Mouse (Mus musculus) hindbrain, embryonic 13.5 days (tissue): ENCODE measurements around the gene Shisa6. TPM values are rescaled to one million over a fixed set of nuclear protein-coding genes. Genes with fewer than 3 reads are reported as not detected.

Experiments
- ATAC-seq: fragments of 200-750 bp; cut with Nextera tagmentation; 2 replicates; pipeline ENCODE4 v1.8.0; 2017; ENCODE audit warnings: moderate TSS enrichment; ENCODE audit not compliant: low FRiP score
- H3K27ac ChIP-seq: fragments of 300-500 bp; sonication (generic); 2 replicates; pipeline ENCODE4 v1.5.1; 2015; ENCODE audit warnings: inconsistent platforms, mild to moderate bottlenecking, moderate library complexity
- H3K27me3 ChIP-seq: fragments of 300-500 bp; sonication (generic); 2 replicates; pipeline ENCODE4 v1.6.1; 2015; ENCODE audit warnings: mild to moderate bottlenecking, inconsistent platforms
- H3K36me3 ChIP-seq: fragments of 300-500 bp; sonication (generic); 2 replicates; pipeline ENCODE4 v1.6.1; 2015; ENCODE audit warnings: mild to moderate bottlenecking, inconsistent platforms
- H3K4me1 ChIP-seq: fragments of 300-500 bp; sonication (generic); replicated peaks from 2 replicates; pipeline ENCODE4 v1.6.1; 2015; ENCODE audit warnings: inconsistent platforms
- H3K4me2 ChIP-seq: fragments of 300-500 bp; sonication (generic); 2 replicates; pipeline ENCODE4 v1.6.1; 2015; ENCODE audit warnings: inconsistent platforms, mild to moderate bottlenecking, moderate library complexity
- H3K4me3 ChIP-seq: fragments of 300-500 bp; sonication (generic); 2 replicates; pipeline ENCODE4 v1.5.1; 2015; ENCODE audit warnings: mild to moderate bottlenecking, inconsistent platforms
- H3K9ac ChIP-seq: fragments of 300-500 bp; sonication (generic); 2 replicates; pipeline ENCODE4 v1.6.1; 2015; ENCODE audit warnings: mild to moderate bottlenecking, inconsistent platforms
- H3K9me3 ChIP-seq: fragments of 300-500 bp; sonication (generic); 2 replicates; pipeline ENCODE4 v1.6.1; 2016; ENCODE audit warnings: inconsistent platforms
- WGBS: fragments of 180-500 bp; shearing (Covaris S2); methylation state at CpG from one replicate; pipeline ENCODE4 v1.1.7; 2015; 5-methylcytosine and 5-hydroxymethylcytosine counted together
- polyA plus RNA-seq: library from polyadenylated mRNA; unstranded; fragments of >200 nt; fragmentation: Nextera tagmentation; extraction: Ambion mirVana; gene quantifications from 2 replicates; pipeline ENCODE4 v1.2.1, GENCODE M21; 2015

Gene Shisa6
- polyA plus RNA-seq, 1 experiment from 2014 or later, result 3.1 TPM

DNA sequence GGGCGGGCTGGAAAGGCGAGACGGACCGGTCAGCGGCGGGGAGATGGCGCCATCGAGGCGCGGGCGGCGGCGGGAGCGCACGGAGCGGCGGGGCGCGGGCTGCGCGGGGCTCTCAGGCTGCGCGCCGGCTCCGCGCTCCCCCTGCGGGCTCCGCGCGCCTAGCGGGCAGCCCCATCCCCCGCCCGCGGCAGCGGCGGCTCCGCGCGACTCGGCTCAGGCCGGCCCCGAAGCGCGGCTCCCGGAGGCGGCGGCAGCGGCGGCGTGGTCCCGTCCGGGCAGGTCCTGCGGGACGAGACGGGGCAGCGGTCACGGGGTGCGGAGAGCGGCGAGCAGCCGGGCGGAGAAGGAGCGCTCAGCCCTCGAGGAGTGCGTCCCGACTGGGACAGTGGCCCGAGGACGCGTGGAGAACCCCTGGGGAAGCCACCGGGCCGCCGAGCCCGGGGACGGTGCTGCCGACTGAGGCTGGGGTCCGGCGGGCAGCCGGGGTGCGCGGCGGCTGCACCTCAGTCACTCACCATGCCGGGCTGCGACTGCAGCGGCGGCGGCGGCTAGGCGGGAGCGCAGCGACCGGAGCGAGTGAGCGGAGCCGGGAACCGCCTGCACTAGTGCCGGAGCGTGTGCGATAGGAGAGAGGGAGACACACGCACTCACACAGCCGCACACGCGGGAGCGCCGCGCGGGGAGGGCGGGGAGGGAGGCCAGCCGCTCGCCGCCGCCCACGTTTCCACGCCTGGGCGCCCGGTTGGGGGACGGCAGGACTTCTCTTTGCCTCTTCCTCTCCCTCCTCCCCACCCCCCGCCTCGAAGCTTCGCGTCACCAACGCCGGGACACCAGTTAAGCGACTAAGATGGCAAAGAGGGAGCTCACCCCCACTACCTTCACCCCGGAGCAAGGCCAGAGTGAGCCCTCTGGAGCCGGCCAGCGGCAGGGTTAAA, 549 bp upstream of the Shisa6 start:
- ATAC-seq, result peak; percentile 87
- Histone ChIP-seq H3K9ac (peak overlapping the region; percentile 80), H3K27ac (peak overlapping the region; percentile 76), H3K9me3 (no peaks in the 10 kb centered on the region), H3K36me3 (no peaks in the 10 kb centered on the region), H3K4me3 (peak overlapping the region; percentile 77), H3K4me2 (peak overlapping the region; percentile 90), H3K27me3 (peaks cover 71% of the 10 kb centered on the region), H3K4me1 (peaks cover 44% of the 10 kb centered on the region)
- WGBS, result 1% methylated on average over 57 of the region's 126 CpGs

DNA sequence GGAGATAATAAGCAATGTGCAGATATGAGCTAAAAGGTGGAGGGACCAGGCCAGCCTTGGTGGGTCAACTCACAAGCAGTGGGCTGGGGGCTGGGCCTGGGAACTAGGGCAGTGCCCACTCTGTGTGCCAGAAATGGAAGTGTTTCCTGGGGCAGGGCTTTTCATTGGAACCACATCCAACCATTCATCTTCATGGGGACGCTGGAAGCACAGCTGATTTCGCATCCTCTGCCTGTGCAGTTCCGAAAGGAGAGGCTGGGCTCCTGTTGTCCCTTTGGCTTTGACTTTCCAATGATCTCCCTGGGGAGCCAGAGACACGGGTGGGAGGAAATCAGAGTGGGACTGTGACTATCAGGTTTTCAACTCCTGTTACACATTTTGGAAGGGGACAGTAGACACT, 1.5 kb downstream of the Shisa6 start:
- Histone ChIP-seq H3K36me3 (no peaks in the 10 kb centered on the region), H3K4me1 (peaks cover 44% of the 10 kb centered on the region), H3K27ac (no peak overlapping the region), H3K4me2 (peak overlapping the region; percentile 90), H3K9me3 (no peaks in the 10 kb centered on the region), H3K4me3 (peak overlapping the region; percentile 77), H3K27me3 (peaks cover 65% of the 10 kb centered on the region), H3K9ac (0 out of 2 replicates have a peak overlapping the region, but pooled peaks have one; percentile 35)
- WGBS, result 39% methylated on average over 4 of the region's 4 CpGs
- ATAC-seq, result no peak

DNA sequence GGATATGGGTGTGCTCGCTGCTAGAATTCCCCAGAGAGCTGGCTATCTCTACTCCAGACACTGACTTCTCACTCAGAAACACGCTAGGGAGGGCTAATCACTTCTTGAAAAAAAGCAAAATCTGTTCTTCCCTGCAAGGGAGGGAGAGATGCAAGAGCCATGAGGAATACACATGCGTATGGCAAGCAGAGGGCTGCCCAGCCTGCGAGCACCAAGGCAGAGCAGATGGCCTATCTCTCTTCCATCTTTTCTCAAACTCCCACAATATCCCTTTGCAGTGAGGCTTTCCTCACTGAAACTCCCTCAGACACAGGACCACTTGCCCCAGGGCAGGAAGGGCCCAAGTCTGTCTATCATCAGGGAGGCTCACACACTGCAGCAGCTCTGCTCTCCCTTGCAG, 3.4 kb downstream of the Shisa6 start:
- no peaks in the 10 kb centered on the region for H3K9me3 ChIP-seq
- WGBS, result 73% methylated on average over 4 of the region's 4 CpGs
- H3K4me2 ChIP-seq, result peak overlapping the region; percentile 90; the same call in 1 of the 2 replicates
- no peak for ATAC-seq
- H3K9ac ChIP-seq, result no peak overlapping the region
- peaks cover 33% of the 10 kb centered on the region for H3K4me1 ChIP-seq
- H3K27me3 ChIP-seq, result peaks cover 51% of the 10 kb centered on the region
- no peak overlapping the region for H3K4me3 ChIP-seq
- H3K36me3 ChIP-seq, result no peaks in the 10 kb centered on the region
- no peak overlapping the region for H3K27ac ChIP-seq

DNA sequence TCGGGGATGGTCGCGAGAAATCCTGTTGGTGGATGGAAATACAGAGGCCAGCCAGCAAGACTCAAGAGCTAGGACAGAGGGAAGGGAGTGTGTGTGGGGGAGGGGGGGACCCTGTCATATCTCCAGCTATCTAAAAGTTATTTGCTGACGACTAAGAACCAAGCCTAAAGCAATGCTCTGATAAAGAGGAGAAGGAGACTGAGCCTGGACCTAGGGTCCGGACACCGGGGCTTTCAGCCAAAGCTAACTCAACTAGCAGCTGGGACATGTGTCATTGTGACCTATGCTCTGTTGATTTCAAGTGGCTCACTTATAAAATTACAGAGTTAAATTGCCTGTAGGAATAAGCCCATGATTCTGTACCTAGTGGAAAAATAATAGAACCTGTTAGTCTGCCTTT, 6.4 kb downstream of the Shisa6 start:
- H3K9me3 ChIP-seq, result no peaks in the 10 kb centered on the region
- H3K9ac ChIP-seq, result no peak overlapping the region
- H3K4me3 ChIP-seq, result no peak overlapping the region
- no peak for ATAC-seq
- no peak overlapping the region for H3K27ac ChIP-seq
- H3K4me2 ChIP-seq, result no peak overlapping the region
- H3K4me1 ChIP-seq, result peaks cover 12% of the 10 kb centered on the region
- 91% methylated on average over 6 of the region's 6 CpGs for WGBS
- H3K27me3 ChIP-seq, result peaks cover 26% of the 10 kb centered on the region
- no peaks in the 10 kb centered on the region for H3K36me3 ChIP-seq

DNA sequence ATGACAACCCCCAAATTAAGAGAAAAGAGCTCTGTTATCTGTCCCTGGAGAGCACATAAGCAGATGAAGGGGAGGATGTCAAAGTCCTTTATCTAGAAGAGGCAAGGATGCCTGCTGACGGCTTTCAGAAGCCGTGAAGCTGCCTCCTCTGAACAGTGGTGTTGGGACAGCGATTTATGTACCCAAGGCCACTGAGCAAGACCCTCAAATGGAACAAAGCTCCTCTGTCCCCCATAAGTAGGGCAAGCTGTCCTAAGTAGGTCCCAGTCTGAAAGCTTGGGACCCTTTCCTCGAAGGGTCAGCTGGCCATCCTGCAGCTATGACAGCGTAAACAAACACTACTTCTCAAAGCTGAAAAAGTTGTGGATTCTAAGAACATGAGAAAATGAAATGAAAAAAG, 11.4 kb downstream of the Shisa6 start:
- H3K4me3 ChIP-seq, result no peak overlapping the region
- no peaks in the 10 kb centered on the region for H3K4me1 ChIP-seq
- H3K4me2 ChIP-seq, result no peak overlapping the region
- WGBS, result 86% methylated on average over 5 of the region's 5 CpGs
- no peaks in the 10 kb centered on the region for H3K9me3 ChIP-seq
- H3K27me3 ChIP-seq, result no peaks in the 10 kb centered on the region
- H3K36me3 ChIP-seq, result no peaks in the 10 kb centered on the region
- no peak for ATAC-seq
- H3K27ac ChIP-seq, result no peak overlapping the region
- no peak overlapping the region for H3K9ac ChIP-seq

DNA sequence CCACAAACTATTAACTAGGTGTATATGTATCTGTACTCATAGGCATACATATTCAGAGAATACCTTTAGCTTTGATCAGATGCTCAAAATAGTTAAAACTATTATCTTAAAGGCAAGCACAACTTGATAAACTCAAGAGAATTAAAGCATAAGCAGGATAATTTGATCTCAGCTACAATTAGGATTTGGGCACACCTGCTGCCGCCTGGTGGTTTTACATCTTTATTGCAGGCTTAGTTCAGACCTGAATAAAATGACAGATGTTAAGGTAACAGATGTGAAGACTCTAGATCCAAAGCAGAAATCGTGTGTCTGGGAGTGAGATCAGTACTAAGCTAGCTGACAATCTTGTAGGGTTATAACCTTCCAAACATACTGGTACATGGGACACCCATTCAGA, 24.8 kb downstream of the Shisa6 start:
- Histone ChIP-seq H3K27ac (no peak overlapping the region), H3K4me3 (no peak overlapping the region), H3K9me3 (no peaks in the 10 kb centered on the region), H3K4me2 (no peak overlapping the region), H3K27me3 (no peaks in the 10 kb centered on the region), H3K36me3 (no peaks in the 10 kb centered on the region), H3K4me1 (no peaks in the 10 kb centered on the region), H3K9ac (no peak overlapping the region)
- WGBS, result 74% methylated on average over 2 of the region's 2 CpGs
- no peak for ATAC-seq

DNA sequence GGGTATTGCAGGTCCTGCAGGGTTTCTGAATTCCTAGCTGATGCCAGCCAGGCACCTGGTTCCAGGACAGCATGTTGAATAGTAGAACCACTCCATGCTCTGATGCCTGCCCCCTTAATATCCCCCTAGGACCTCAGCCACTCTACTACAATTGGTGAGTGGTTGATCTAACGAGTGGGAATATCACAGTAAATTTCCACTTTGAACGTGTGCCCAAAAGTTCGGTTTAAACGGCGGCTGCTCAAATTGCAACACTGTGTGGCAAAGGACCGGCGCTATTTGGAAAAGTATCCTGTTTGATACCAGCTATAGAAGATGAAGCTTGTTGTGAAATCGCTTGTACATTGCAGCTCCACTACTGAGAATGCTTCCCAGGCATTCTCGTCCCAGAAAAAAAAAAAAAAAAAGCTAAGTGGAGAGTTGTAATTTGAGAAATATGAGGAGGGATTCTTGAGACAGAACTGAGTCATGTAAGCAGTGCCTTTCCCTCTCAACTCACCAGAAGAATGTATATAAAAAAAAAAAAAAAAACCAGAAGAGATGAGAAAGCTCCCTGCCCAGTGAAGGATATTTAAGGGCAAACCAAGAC, 26.8 kb downstream of the Shisa6 start:
- no peak for ATAC-seq
- Histone ChIP-seq H3K4me1 (no peaks in the 10 kb centered on the region), H3K27me3 (no peaks in the 10 kb centered on the region), H3K27ac (no peak overlapping the region), H3K9me3 (no peaks in the 10 kb centered on the region), H3K9ac (no peak overlapping the region), H3K4me2 (no peak overlapping the region), H3K4me3 (no peak overlapping the region), H3K36me3 (no peaks in the 10 kb centered on the region)
- WGBS, result 90% methylated on average over 9 of the region's 9 CpGs

DNA sequence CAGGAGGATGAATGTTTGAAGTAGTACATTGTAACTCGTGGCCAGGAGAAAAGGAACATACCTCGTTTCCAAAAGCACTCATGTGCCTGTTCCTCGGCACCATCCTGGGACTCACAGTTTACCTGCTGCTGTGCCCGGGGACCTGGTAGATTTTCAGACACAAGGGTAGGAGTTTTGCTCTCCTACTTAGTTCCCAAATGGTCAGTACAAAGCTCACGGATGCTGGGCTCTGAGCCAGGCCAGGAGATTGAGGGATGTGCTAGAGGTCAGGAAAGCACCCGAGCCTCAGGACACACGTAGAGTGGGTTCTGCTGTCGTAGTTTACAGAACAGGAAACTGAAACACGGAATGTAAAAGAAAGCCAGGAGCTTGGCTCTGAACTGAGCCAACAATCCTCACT, 29.5 kb downstream of the Shisa6 start:
- Histone ChIP-seq H3K4me1 (no peaks in the 10 kb centered on the region), H3K27me3 (no peaks in the 10 kb centered on the region), H3K36me3 (no peaks in the 10 kb centered on the region), H3K9ac (no peak overlapping the region), H3K4me2 (no peak overlapping the region), H3K9me3 (no peaks in the 10 kb centered on the region), H3K27ac (no peak overlapping the region), H3K4me3 (no peak overlapping the region)
- WGBS, result 82% methylated on average over 9 of the region's 9 CpGs
- ATAC-seq, result no peak

DNA sequence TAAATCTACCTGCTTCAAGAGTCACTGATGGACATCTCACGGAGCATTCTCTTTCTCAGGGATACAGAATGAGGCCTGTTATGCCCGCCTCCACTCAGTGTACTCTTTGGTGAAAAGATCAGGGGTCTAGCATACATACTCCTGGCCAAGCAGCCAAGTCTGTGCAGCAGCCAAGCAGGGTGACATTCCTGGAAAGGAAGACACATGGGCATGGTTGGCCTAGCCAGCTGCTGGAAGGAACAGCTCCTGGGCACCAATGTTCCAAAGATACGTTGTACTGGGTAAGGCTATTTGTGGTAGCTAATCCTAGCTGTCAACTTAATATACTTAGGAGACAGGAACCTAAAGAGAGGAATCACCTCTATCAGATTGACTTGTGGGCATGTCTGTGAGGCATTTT, 31.4 kb downstream of the Shisa6 start:
- ATAC-seq, result no peak
- Histone ChIP-seq H3K4me3 (no peak overlapping the region), H3K9me3 (no peaks in the 10 kb centered on the region), H3K36me3 (no peaks in the 10 kb centered on the region), H3K4me1 (no peaks in the 10 kb centered on the region), H3K9ac (no peak overlapping the region), H3K4me2 (no peak overlapping the region), H3K27me3 (no peaks in the 10 kb centered on the region), H3K27ac (no peak overlapping the region)
- 90% methylated on average over 3 of the region's 3 CpGs for WGBS

DNA sequence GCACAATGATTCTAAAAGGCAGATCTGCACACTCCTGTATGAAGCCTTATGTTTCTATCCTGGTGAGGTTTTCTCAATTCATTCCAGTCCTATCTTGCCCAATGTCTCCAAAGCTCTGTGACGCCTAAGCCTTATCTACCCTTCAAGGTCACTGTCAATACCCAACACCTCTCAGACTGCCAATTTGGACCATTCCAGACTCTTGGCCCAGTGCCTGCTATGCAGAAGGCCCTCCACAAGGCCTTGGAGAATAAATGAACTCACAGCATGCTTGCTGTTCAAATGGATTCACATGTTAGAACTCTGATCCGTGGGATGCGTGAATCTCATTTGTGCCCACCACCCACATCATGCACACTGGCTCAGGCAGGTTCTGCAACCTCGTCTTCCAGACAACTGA, 38.0 kb downstream of the Shisa6 start:
- Histone ChIP-seq H3K27me3 (no peaks in the 10 kb centered on the region), H3K4me3 (no peak overlapping the region), H3K9me3 (no peaks in the 10 kb centered on the region), H3K27ac (no peak overlapping the region), H3K36me3 (no peaks in the 10 kb centered on the region), H3K9ac (no peak overlapping the region), H3K4me1 (no peaks in the 10 kb centered on the region), H3K4me2 (no peak overlapping the region)
- 79% methylated on average over 4 of the region's 4 CpGs for WGBS
- no peak for ATAC-seq

DNA sequence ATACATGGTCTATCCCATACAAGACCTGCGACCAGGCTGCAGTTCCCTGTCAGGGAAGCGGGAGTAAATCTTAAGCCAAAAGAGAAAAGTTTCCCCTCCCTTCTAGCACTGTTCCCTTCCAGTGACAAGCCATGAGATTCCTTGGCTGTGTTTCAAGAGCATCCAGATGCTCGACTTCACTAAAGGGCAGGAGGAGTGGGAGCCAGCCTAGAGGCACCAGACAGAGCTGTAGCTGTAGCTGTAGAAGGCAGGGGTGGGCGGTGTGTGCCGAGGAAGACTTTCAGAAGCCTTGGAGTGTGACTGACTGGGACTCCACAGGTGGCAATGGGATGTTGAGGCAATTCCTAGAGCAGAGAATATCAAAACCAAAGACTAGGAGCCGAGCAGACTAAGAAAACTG, 43.3 kb downstream of the Shisa6 start:
- 73% methylated on average over 6 of the region's 6 CpGs for WGBS
- no peak for ATAC-seq
- Histone ChIP-seq H3K4me3 (no peak overlapping the region), H3K4me1 (no peaks in the 10 kb centered on the region), H3K27ac (no peak overlapping the region), H3K9ac (no peak overlapping the region), H3K27me3 (no peaks in the 10 kb centered on the region), H3K4me2 (no peak overlapping the region), H3K9me3 (no peaks in the 10 kb centered on the region), H3K36me3 (no peaks in the 10 kb centered on the region)

DNA sequence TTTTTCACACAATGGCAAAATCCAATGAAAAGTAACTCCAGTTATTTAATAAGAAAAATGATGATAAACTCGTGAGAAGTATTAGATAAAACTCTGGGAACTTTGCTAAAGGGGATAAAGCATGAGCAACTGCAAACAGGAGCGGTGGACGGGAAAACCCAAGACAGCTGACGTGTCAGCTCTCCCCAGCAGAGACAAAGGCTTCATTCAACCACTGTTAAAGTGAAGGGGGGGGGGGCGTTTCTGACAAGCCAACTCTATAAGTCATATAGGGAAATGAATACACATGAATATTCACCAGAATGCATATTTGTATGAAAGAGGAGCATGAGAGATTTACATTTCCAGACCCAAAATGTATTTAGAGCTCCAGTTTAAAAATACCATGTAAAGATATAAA, 83.1 kb downstream of the Shisa6 start:
- H3K36me3 ChIP-seq, result no peaks in the 10 kb centered on the region
- ATAC-seq, result no peak
- no peak overlapping the region for H3K27ac ChIP-seq
- no peaks in the 10 kb centered on the region for H3K9me3 ChIP-seq
- WGBS, result 10% methylated on average over 5 of the region's 5 CpGs
- no peak overlapping the region for H3K4me3 ChIP-seq
- H3K4me1 ChIP-seq, result no peaks in the 10 kb centered on the region
- H3K9ac ChIP-seq, result no peak overlapping the region
- H3K27me3 ChIP-seq, result no peaks in the 10 kb centered on the region
- H3K4me2 ChIP-seq, result no peak overlapping the region

DNA sequence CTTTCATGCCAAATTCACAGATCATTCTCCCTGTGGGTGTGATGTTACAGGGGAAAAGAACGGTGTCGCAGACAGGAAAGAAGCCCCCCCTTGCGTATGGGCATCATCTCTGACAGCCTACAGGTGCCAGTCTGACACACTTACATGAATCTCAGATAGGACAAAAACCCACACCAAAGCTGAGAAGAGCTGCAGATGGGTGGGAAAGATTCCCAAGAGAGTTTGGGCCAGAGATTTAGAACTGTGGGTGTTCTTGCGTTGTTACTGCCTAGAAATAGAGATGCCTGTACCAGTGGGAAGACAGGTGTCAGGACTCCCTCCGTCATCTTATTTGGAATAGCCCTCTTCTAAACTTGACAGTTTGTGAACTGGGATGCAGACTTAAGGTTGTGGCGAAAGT, 99.6 kb downstream of the Shisa6 start:
- Histone ChIP-seq H3K4me1 (no peaks in the 10 kb centered on the region), H3K4me2 (no peak overlapping the region), H3K36me3 (no peaks in the 10 kb centered on the region), H3K4me3 (no peak overlapping the region), H3K9ac (no peak overlapping the region), H3K27me3 (no peaks in the 10 kb centered on the region), H3K27ac (no peak overlapping the region), H3K9me3 (no peaks in the 10 kb centered on the region)
- no peak for ATAC-seq
- 97% methylated on average over 6 of the region's 6 CpGs for WGBS
